Mouse (Mus musculus): ENCODE measurements around the gene Ctrb1. TPM values are rescaled to one million over a fixed set of nuclear protein-coding genes. Genes with fewer than 3 reads are reported as not detected.

Ctrb1 gene
- total RNA-seq, 2 experiments from 2014 or later: not detected

- DNase-seq (ENCODE audit: low spot score in 2 of 2): no peak
These were observed 27.1 kb upstream of the Ctrb1 start for GRCm38 (mm10) chr8:111717866-111718265.

GRCm38 (mm10) chr8:111717488-111717792, 26.6 kb upstream of the Ctrb1 start:
- DNase-seq (ENCODE audit: low spot score in 2 of 2): no peak

GRCm38 (mm10) chr8:111716603-111717487, 26.0 kb upstream of the Ctrb1 start:
- DNase-seq (ENCODE audit: low spot score in 2 of 2): peak; percentile 82 to 89

GRCm38 (mm10) chr8:111715514-111715913, 24.7 kb upstream of the Ctrb1 start:
- DNase-seq (ENCODE audit: low spot score in 2 of 2): no peak

- DNase-seq (ENCODE audit: low spot score in 2 of 2): no peak
These were observed 23.5 kb upstream of the Ctrb1 start for GRCm38 (mm10) chr8:111714295-111714694.

- no peak for DNase-seq (ENCODE audit: low spot score in 2 of 2)
These were observed 23.0 kb upstream of the Ctrb1 start for GRCm38 (mm10) chr8:111713817-111714216.

- DNase-seq (ENCODE audit: low spot score in 2 of 2): no peak
These were observed 22.5 kb upstream of the Ctrb1 start for GRCm38 (mm10) chr8:111713291-111713690.

GRCm38 (mm10) chr8:111712588-111712987, 21.8 kb upstream of the Ctrb1 start:
- DNase-seq (ENCODE audit: low spot score in 2 of 2): peak in 1 of 2 experiments; percentile 60

GRCm38 (mm10) chr8:111712135-111712534, 21.3 kb upstream of the Ctrb1 start:
- peak in 1 of 2 experiments; percentile 66 for DNase-seq (ENCODE audit: low spot score in 2 of 2)

- DNase-seq (ENCODE audit: low spot score in 2 of 2): no peak
These were observed 20.1 kb upstream of the Ctrb1 start for GRCm38 (mm10) chr8:111710777-111711485.

GRCm38 (mm10) chr8:111709223-111709622, 18.4 kb upstream of the Ctrb1 start:
- no peak for DNase-seq (ENCODE audit: low spot score in 2 of 2)

GRCm38 (mm10) chr8:111708265-111708664, 17.5 kb upstream of the Ctrb1 start:
- DNase-seq (ENCODE audit: low spot score in 2 of 2): no peak

- no peak for DNase-seq (ENCODE audit: low spot score in 2 of 2)
These were observed 14.9 kb upstream of the Ctrb1 start for GRCm38 (mm10) chr8:111705699-111706098.

- DNase-seq (ENCODE audit: low spot score in 2 of 2): no peak
These were observed 14.4 kb upstream of the Ctrb1 start for GRCm38 (mm10) chr8:111705222-111705621.

GRCm38 (mm10) chr8:111704585-111704984, 13.8 kb upstream of the Ctrb1 start:
- DNase-seq (ENCODE audit: low spot score in 2 of 2): no peak

- DNase-seq (ENCODE audit: low spot score in 2 of 2): no peak
These were observed 10.6 kb upstream of the Ctrb1 start for GRCm38 (mm10) chr8:111701380-111701779.

GRCm38 (mm10) chr8:111700740-111701139, 9.9 kb upstream of the Ctrb1 start:
- no peak for DNase-seq (ENCODE audit: low spot score in 2 of 2)

GRCm38 (mm10) chr8:111700201-111700600, 9.4 kb upstream of the Ctrb1 start:
- no peak for DNase-seq (ENCODE audit: low spot score in 2 of 2)

GRCm38 (mm10) chr8:111699035-111699434, 8.2 kb upstream of the Ctrb1 start:
- DNase-seq (ENCODE audit: low spot score in 2 of 2): no peak

GRCm38 (mm10) chr8:111697655-111698054, 6.8 kb upstream of the Ctrb1 start:
- DNase-seq (ENCODE audit: low spot score in 2 of 2): no peak

GRCm38 (mm10) chr8:111695441-111695840, 4.6 kb upstream of the Ctrb1 start:
- no peak for DNase-seq (ENCODE audit: low spot score in 2 of 2)

- no peak for DNase-seq (ENCODE audit: low spot score in 2 of 2)
These were observed 2.5 kb upstream of the Ctrb1 start for GRCm38 (mm10) chr8:111693261-111693741.

All from layer of hippocampus, postnatal 14 days (tissue).